Mouse (Mus musculus) midbrain, postnatal 0 days (tissue): ENCODE data around the gene Olfr532. TPM values are rescaled to one million over a fixed set of nuclear protein-coding genes. Genes with fewer than 3 reads are reported as not detected.
"Not testable (repeated sequence)": the region's sequence is repeated elsewhere in the genome, so short reads cannot be mapped to it uniquely, and the experiment has no call there.

Experiments
- ATAC-seq: fragments of 200-750 bp; cut with Nextera tagmentation; 2 replicates; pipeline ENCODE4 v1.8.0; 2017; ENCODE audit warnings: moderate number of reproducible peaks, mild to moderate bottlenecking, moderate TSS enrichment, moderate library complexity; ENCODE audit not compliant: low FRiP score
- DNase-seq: peaks from one replicate; pipeline ENCODE4 v3.0.0-alpha.2; 2015; ENCODE audit warnings: low spot score
- H3K27ac ChIP-seq: fragments of 300-500 bp; sonication (generic); 2 replicates; pipeline ENCODE4 v1.5.1; 2014; ENCODE audit warnings: low read depth, mild to moderate bottlenecking, low read length, mixed read lengths
- H3K27me3 ChIP-seq: fragments of 300-500 bp; sonication (generic); 2 replicates; pipeline ENCODE4 v1.6.1; 2014; ENCODE audit warnings: low read length, control low read depth, mixed read lengths; ENCODE audit not compliant: insufficient read depth
- H3K36me3 ChIP-seq: fragments of 300-500 bp; sonication (generic); 2 replicates; pipeline ENCODE4 v1.6.1; 2014; ENCODE audit warnings: low read length, control low read depth, mixed read lengths; ENCODE audit not compliant: insufficient read depth
- H3K4me1 ChIP-seq: fragments of 300-500 bp; sonication (generic); 2 replicates; pipeline ENCODE4 v1.6.1; 2014; ENCODE audit warnings: mild to moderate bottlenecking, control low read depth, antibody characterized with exemption, low read length, mixed read lengths; ENCODE audit not compliant: insufficient read depth
- H3K4me2 ChIP-seq: fragments of 300-500 bp; sonication (generic); 2 replicates; pipeline ENCODE4 v1.6.1; 2014; ENCODE audit warnings: low read depth, mild to moderate bottlenecking, low read length, mixed read lengths; ENCODE audit not compliant: poor library complexity, severe bottlenecking
- H3K4me3 ChIP-seq: fragments of 300-500 bp; sonication (generic); 2 replicates; pipeline ENCODE4 v1.5.1; 2014; ENCODE audit warnings: low read depth, mild to moderate bottlenecking, low read length, moderate library complexity
- H3K9ac ChIP-seq: fragments of 300-500 bp; sonication (generic); replicated peaks from 2 replicates; pipeline ENCODE4 v1.6.1; 2014; ENCODE audit warnings: mild to moderate bottlenecking, low read length, moderate library complexity, mixed read lengths; ENCODE audit not compliant: poor library complexity, severe bottlenecking
- H3K9me3 ChIP-seq: fragments of 300-500 bp; sonication (generic); 2 replicates; pipeline ENCODE4 v1.6.1; 2016; ENCODE audit warnings: low read length, control low read depth
- CTCF ChIP-seq: IDR thresholded peaks from 2 replicates; pipeline ENCODE4 v1.5.1; 2016; ENCODE audit warnings: antibody characterized with exemption, mild to moderate bottlenecking
- WGBS: fragments of 180-500 bp; shearing (Covaris S2); extraction: QIAGEN DNeasy Blood & Tissue Kit; methylation state at CpG from one replicate; pipeline ENCODE4 v1.1.7; 2014; 5-methylcytosine and 5-hydroxymethylcytosine counted together
- polyA plus RNA-seq: library from polyadenylated mRNA; unstranded; fragments of >200 nt; fragmentation: Nextera tagmentation; extraction: Ambion mirVana; gene quantifications from 2 replicates; pipeline ENCODE4 v1.2.1, GENCODE M21; 2015
- total RNA-seq: library from RNA; depleted of rRNA; stranded (reverse); fragments of >200 nt; gene quantifications from 2 replicates; pipeline ENCODE4 v1.2.3, GENCODE M21; 2014; rRNA removed

The Olfr532 gene
- total RNA-seq: not detected in 2 replicates
- polyA plus RNA-seq: not detected in 2 replicates

GRCm38 (mm10) chr7:140421539-140421938 is at the start of gene Olfr532:
Gene Olfr532, minus strand, starts transcription at chr7:140421639.
- Histone ChIP-seq H3K4me2 (no peak within 1 kb of the TSS), H3K4me1 (no peaks in the 10 kb centered on the region), H3K9ac (no peak within 1 kb of the TSS), H3K4me3 (no peak within 1 kb of the TSS), H3K36me3 (no peaks in the 10 kb centered on the region), H3K9me3 (no peaks in the 10 kb centered on the region), H3K27me3 (no peaks in the 10 kb centered on the region), H3K27ac (no peak within 1 kb of the TSS)
- 91% methylated on average over 1 of the region's 1 CpGs for WGBS
- DNase-seq (no peak), ATAC-seq (no peak)
- no peak for TF ChIP-seq CTCF

- H3K36me3 ChIP-seq, H3K4me1 ChIP-seq, ATAC-seq, H3K27me3 ChIP-seq, H3K4me3 ChIP-seq, H3K9me3 ChIP-seq, H3K9ac ChIP-seq, H3K4me2 ChIP-seq, DNase-seq, H3K27ac ChIP-seq: not testable (repeated sequence)
- WGBS: 100% methylated on average over 1 of the region's 1 CpGs
Observed at GRCm38 (mm10) chr7:140463070-140463469, 41.6 kb upstream of the Olfr532 start, which contains the start of gene Olfr533. Gene Olfr533, plus strand, starts transcription at chr7:140463370.

GRCm38 (mm10) chr7:140443141-140443540 is 21.7 kb upstream of the Olfr532 start:
- no peak overlapping the region for H3K9ac ChIP-seq
- no peak overlapping the region for H3K4me2 ChIP-seq
- H3K27me3 ChIP-seq: no peaks in the 10 kb centered on the region
- no peak overlapping the region for H3K27ac ChIP-seq
- no peaks in the 10 kb centered on the region for H3K36me3 ChIP-seq
- H3K9me3 ChIP-seq: no peaks in the 10 kb centered on the region
- H3K4me3 ChIP-seq: no peak overlapping the region
- no peak for ATAC-seq
- TF ChIP-seq CTCF: peak; percentile 57
- no peaks in the 10 kb centered on the region for H3K4me1 ChIP-seq
- WGBS: 88% methylated on average over 1 of the region's 1 CpGs
- peak; percentile 6 for DNase-seq

- Histone ChIP-seq H3K4me3 (no peak within 1 kb of the TSS), H3K36me3 (no peaks in the 10 kb centered on the region), H3K4me1 (no peaks in the 10 kb centered on the region), H3K9ac (no peak within 1 kb of the TSS), H3K27me3 (no peaks in the 10 kb centered on the region), H3K4me2 (no peak within 1 kb of the TSS), H3K27ac (no peak within 1 kb of the TSS), H3K9me3 (no peaks in the 10 kb centered on the region)
- TF ChIP-seq CTCF: no peak
- no peak for ATAC-seq
- no peak for DNase-seq
- WGBS: 93% methylated on average over 1 of the region's 1 CpGs
Observed at GRCm38 (mm10) chr7:140402818-140403217, 18.6 kb downstream of the Olfr532 start, which contains the start of gene Olfr531. Gene Olfr531, minus strand, starts transcription at chr7:140402918.

- no peak for DNase-seq
- Histone ChIP-seq H3K27ac (no peak overlapping the region), H3K4me1 (no peaks in the 10 kb centered on the region), H3K4me3 (no peak overlapping the region), H3K9ac (no peak overlapping the region), H3K36me3 (no peaks in the 10 kb centered on the region), H3K27me3 (no peaks in the 10 kb centered on the region), H3K9me3 (no peaks in the 10 kb centered on the region), H3K4me2 (no peak overlapping the region)
- 97% methylated on average over 2 of the region's 2 CpGs for WGBS
- no peak for TF ChIP-seq CTCF
- ATAC-seq: no peak
Observed at GRCm38 (mm10) chr7:140376911-140377310, 44.5 kb downstream of the Olfr532 start.

- TF ChIP-seq CTCF: no peak
- Histone ChIP-seq H3K27me3 (no peaks in the 10 kb centered on the region), H3K4me2 (no peak within 1 kb of the TSS), H3K4me1 (no peaks in the 10 kb centered on the region), H3K9ac (no peak within 1 kb of the TSS), H3K27ac (no peak within 1 kb of the TSS), H3K36me3 (no peaks in the 10 kb centered on the region), H3K9me3 (no peaks in the 10 kb centered on the region), H3K4me3 (no peak within 1 kb of the TSS)
- DNase-seq (no peak), ATAC-seq (no peak)
- 62% methylated on average over 1 of the region's 1 CpGs for WGBS
Observed at GRCm38 (mm10) chr7:140376231-140376630, 45.2 kb downstream of the Olfr532 start, which contains the start of gene Olfr530. Gene Olfr530, minus strand, starts transcription at chr7:140376331.
